Mouse (Mus musculus) midbrain, embryonic 10.5 days (tissue): ENCODE measurements around the gene Nr2c2ap. TPM values are rescaled to one million over a fixed set of nuclear protein-coding genes. Genes with fewer than 3 reads are reported as not detected.
A peak's percentile ranks its signal among the peaks of the same experiment; 100 is the strongest.

Source experiments
- DNase-seq: peaks from one replicate; pipeline ENCODE4 v3.0.0-alpha.2; 2017; ENCODE audit warnings: low spot score
- H3K27ac ChIP-seq: fragments of 300-500 bp; sonication (generic); replicated peaks from 2 replicates; pipeline ENCODE4 v1.5.1; 2016; ENCODE audit warnings: mild to moderate bottlenecking
- H3K27me3 ChIP-seq: fragments of 300-500 bp; sonication (generic); 2 replicates; pipeline ENCODE4 v1.6.1; 2016; ENCODE audit warnings: low read depth, mild to moderate bottlenecking; ENCODE audit not compliant: poor library complexity, severe bottlenecking
- H3K36me3 ChIP-seq: fragments of 300-500 bp; sonication (generic); 2 replicates; pipeline ENCODE4 v1.6.1; 2016; ENCODE audit warnings: mild to moderate bottlenecking, moderate library complexity
- H3K4me1 ChIP-seq: fragments of 300-500 bp; sonication (generic); 2 replicates; pipeline ENCODE4 v1.6.1; 2016
- H3K4me3 ChIP-seq: fragments of 300-500 bp; sonication (generic); 2 replicates; pipeline ENCODE4 v1.5.1; 2016; ENCODE audit warnings: mild to moderate bottlenecking, moderate library complexity
- H3K9me3 ChIP-seq: fragments of 300-500 bp; sonication (generic); replicated peaks from 2 replicates; pipeline ENCODE4 v1.6.1; 2016; ENCODE audit warnings: mild to moderate bottlenecking
- WGBS: fragments of 180-500 bp; shearing (Covaris S2); methylation state at CpG from one replicate; pipeline ENCODE4 v1.1.7; 2016; 5-methylcytosine and 5-hydroxymethylcytosine counted together
- polyA plus RNA-seq: library from polyadenylated mRNA; unstranded; fragments of >200 nt; fragmentation: Nextera tagmentation; extraction: Ambion mirVana; gene quantifications from 2 replicates; pipeline ENCODE4 v1.2.1, GENCODE M21; 2016

Gene Nr2c2ap
- polyA plus RNA-seq, 1 experiment from 2014 or later, result 30.7 TPM

DNA sequence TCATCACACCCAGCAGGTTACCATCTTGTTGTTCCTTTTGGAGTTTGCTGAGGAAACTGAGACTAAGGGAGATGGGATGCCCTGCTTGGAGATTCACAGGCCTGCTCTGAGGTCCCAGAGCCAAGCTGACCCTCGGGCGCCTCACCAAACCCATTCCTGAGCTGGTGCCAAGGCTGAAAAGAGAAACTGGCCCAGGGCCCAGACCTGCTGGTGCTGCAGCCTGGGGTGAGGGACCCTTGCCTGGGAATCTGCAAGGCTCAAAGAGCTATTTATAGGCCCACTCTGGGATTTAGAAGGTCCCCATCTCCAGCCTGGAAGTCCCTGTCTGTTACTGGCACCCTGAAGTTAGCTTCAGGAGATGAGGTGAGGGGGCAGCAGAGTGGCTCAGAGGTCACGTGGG lies 2.7 kb upstream of the Nr2c2ap start:
- peaks cover 17% of the 10 kb centered on the region for H3K4me1 ChIP-seq
- no peak overlapping the region for H3K27ac ChIP-seq
- peaks cover 13% of the 10 kb centered on the region for H3K36me3 ChIP-seq
- H3K27me3 ChIP-seq, result 0 out of 2 replicates have a peak, but pooled peaks cover 7% of the 10 kb centered on the region
- no peaks in the 10 kb centered on the region for H3K9me3 ChIP-seq
- DNase-seq, result no peak
- 86% methylated on average over 3 of the region's 3 CpGs for WGBS
- no peak overlapping the region for H3K4me3 ChIP-seq

DNA sequence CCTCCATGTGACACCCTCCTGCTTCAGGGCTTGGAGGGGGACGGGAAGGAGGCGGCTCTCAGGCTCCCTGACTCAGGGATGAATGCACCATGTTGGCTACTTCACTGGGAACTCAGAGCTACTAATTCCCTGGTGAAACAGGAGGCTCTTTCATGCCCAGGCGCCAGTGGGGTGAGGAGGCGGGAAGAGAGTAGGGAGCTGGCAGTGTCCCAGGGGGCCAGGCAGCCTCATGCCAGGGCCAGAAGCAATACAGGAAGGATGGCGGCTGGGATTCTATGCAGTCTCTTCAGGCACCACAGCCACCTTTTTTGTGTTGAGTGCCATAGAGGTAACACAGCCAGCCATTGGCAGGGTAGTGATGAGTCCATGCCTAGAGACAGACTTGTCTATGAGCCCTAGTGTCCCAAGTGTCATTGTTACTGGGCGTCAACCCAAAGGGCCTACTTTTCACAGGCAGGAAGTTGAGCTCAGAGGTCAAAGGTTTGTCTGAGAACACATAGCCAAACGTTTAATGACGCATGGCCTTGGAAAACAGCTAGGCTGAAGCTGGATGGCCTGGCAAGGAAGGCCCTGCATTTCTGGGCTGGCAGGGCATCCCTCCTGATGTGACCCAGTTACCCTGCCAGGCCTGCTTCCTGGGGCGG lies 1.7 kb upstream of the Nr2c2ap start:
- 77% methylated on average over 9 of the region's 9 CpGs for WGBS
- no peak for DNase-seq
- no peak overlapping the region for H3K27ac ChIP-seq

DNA sequence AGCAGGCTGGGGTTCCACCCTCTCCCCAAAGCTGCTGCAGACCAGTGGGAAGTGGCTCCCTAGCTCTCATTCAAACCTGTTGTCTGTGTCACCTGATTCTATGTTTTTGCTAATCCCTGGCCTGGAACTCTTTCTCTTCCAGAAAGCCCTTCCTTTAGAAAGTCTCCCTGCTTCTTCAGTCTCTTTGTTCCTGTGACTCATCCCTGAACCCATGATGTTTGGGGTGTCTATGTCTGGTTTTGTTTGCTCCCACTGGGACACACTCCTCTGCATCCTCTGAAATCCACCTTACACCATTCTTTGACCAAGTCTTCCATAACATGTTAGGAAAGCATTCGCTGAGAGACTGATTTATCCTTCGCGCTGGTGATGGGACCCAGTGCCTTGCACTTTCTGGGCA lies 1.1 kb upstream of the Nr2c2ap start:
- H3K27ac ChIP-seq, result no peak overlapping the region
- 81% methylated on average over 3 of the region's 3 CpGs for WGBS
- H3K27me3 ChIP-seq, result no peaks in the 10 kb centered on the region
- no peaks in the 10 kb centered on the region for H3K9me3 ChIP-seq
- peaks cover 17% of the 10 kb centered on the region for H3K4me1 ChIP-seq
- no peak overlapping the region for H3K4me3 ChIP-seq
- DNase-seq, result no peak
- H3K36me3 ChIP-seq, result peaks cover 29% of the 10 kb centered on the region

More for the DNA sequence above, 1.7 kb upstream of the Nr2c2ap start:
- Histone ChIP-seq H3K9me3 (no peaks in the 10 kb centered on the region), H3K4me3 (no peak overlapping the region), H3K36me3 (peaks cover 23% of the 10 kb centered on the region), H3K4me1 (peaks cover 17% of the 10 kb centered on the region), H3K27me3 (no peaks in the 10 kb centered on the region)

- Histone ChIP-seq H3K9me3 (no peaks in the 10 kb centered on the region), H3K4me1 (peaks cover 29% of the 10 kb centered on the region), H3K4me3 (no peak overlapping the region), H3K27me3 (no peaks in the 10 kb centered on the region), H3K36me3 (peaks cover 50% of the 10 kb centered on the region), H3K27ac (no peak overlapping the region)
- 90% methylated on average over 5 of the region's 5 CpGs for WGBS
- DNase-seq, result no peak
Observed at GRCm38 (mm10) chr8:70134086-70134485, 3.0 kb downstream of the Nr2c2ap start.

DNA sequence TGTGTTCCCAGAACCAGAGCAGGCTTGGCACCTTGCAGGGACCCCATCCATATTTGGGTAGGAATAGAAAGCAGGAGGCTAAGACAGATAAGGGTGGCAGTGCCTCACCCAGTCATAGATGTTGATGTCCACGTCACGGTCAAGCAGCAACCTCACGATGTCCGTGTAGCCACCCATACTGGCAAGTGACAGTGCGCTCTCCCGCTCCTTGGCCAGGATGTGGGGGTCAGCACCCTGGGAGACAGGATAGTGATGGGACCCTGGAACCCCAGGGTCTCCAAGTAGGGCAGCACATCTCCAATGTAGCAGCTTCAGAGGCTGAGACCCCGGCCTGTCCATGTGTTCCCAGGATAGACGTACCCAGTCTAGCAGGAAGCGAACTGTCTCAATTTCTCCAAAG lies 3.8 kb downstream of the Nr2c2ap start:
- WGBS, result 94% methylated on average over 9 of the region's 9 CpGs
- no peak overlapping the region for H3K27ac ChIP-seq

DNA sequence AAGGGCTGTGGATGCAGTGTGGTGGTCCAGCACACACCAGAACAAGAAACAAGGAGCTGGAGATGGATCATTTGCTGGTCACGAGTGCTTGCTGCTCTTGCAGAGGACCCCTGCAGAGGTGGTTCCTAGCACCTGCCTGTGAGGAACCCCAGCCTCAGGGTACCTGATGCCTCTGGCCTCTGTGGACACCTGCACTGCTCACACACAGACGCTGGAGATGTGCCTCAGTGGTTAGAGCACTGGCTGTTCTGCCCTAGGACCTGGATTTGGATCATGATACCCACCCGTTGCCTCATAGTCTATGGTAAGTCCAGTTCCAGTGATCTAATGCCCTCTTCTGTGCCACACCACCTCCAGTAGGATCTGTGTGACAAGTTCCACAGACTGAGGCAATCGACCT lies 5.5 kb downstream of the Nr2c2ap start:
- no peak for DNase-seq
- H3K27ac ChIP-seq, result no peak overlapping the region
- H3K9me3 ChIP-seq, result no peaks in the 10 kb centered on the region
- no peaks in the 10 kb centered on the region for H3K27me3 ChIP-seq
- 83% methylated on average over 4 of the region's 4 CpGs for WGBS
- no peak overlapping the region for H3K4me3 ChIP-seq
- H3K4me1 ChIP-seq, result peaks cover 33% of the 10 kb centered on the region
- peaks cover 50% of the 10 kb centered on the region for H3K36me3 ChIP-seq

More for the DNA sequence above, 3.8 kb downstream of the Nr2c2ap start:
- DNase-seq, result no peak
- peaks cover 50% of the 10 kb centered on the region for H3K36me3 ChIP-seq
- H3K4me3 ChIP-seq, result no peak overlapping the region
- peaks cover 31% of the 10 kb centered on the region for H3K4me1 ChIP-seq
- no peaks in the 10 kb centered on the region for H3K9me3 ChIP-seq
- H3K27me3 ChIP-seq, result no peaks in the 10 kb centered on the region

GRCm38 (mm10) chr8:70137890-70138289 lies 6.8 kb downstream of the Nr2c2ap start:
- Histone ChIP-seq H3K36me3 (peaks cover 54% of the 10 kb centered on the region), H3K27me3 (no peaks in the 10 kb centered on the region)

GRCm38 (mm10) chr8:70139026-70139857 lies 8.1 kb downstream of the Nr2c2ap start, which contains the start of the genes Rfxank, Borcs8 and Mef2b:
Gene Rfxank, minus strand, starts transcription at chr8:70139154.
Gene Borcs8, plus strand, starts transcription at chr8:70139499.
Gene Mef2b, plus strand, starts transcription at chr8:70139711.
- peak within 1 kb of the TSS; percentile 62 for H3K4me3 ChIP-seq
- H3K27ac ChIP-seq, result peak within 1 kb of the TSS; percentile 80
- peaks cover 25% of the 10 kb centered on the region for H3K4me1 ChIP-seq
- H3K9me3 ChIP-seq, result no peaks in the 10 kb centered on the region
- DNase-seq, result peak; percentile 99
- H3K27me3 ChIP-seq, result no peaks in the 10 kb centered on the region
- H3K36me3 ChIP-seq, result peaks cover 54% of the 10 kb centered on the region
- WGBS, result under 1% methylated on average over 46 of the region's 46 CpGs

More at GRCm38 (mm10) chr8:70137890-70138289, 6.8 kb downstream of the Nr2c2ap start:
- Histone ChIP-seq H3K27ac (no peak overlapping the region), H3K4me3 (peak overlapping the region; percentile 62), H3K4me1 (peaks cover 25% of the 10 kb centered on the region), H3K9me3 (no peaks in the 10 kb centered on the region)
- no peak for DNase-seq
- WGBS, result 85% methylated on average over 4 of the region's 4 CpGs

- H3K4me1 ChIP-seq, result peaks cover 25% of the 10 kb centered on the region
- 15% methylated on average over 9 of the region's 9 CpGs for WGBS
- H3K9me3 ChIP-seq, result no peaks in the 10 kb centered on the region
- H3K36me3 ChIP-seq, result peaks cover 54% of the 10 kb centered on the region
- peak overlapping the region; percentile 80 for H3K27ac ChIP-seq
- no peaks in the 10 kb centered on the region for H3K27me3 ChIP-seq
- peak overlapping the region; percentile 62 for H3K4me3 ChIP-seq
- no peak for DNase-seq
Observed at GRCm38 (mm10) chr8:70139981-70140380, 8.8 kb downstream of the Nr2c2ap start.

GRCm38 (mm10) chr8:70147678-70148607 lies 16.8 kb downstream of the Nr2c2ap start:
- Histone ChIP-seq H3K9me3 (no peaks in the 10 kb centered on the region), H3K27ac (no peak overlapping the region), H3K27me3 (peaks cover 23% of the 10 kb centered on the region), H3K4me1 (peaks cover 11% of the 10 kb centered on the region), H3K4me3 (no peak overlapping the region), H3K36me3 (peaks cover 45% of the 10 kb centered on the region)
- WGBS, result 87% methylated on average over 7 of the region's 7 CpGs
- no peak for DNase-seq

DNA sequence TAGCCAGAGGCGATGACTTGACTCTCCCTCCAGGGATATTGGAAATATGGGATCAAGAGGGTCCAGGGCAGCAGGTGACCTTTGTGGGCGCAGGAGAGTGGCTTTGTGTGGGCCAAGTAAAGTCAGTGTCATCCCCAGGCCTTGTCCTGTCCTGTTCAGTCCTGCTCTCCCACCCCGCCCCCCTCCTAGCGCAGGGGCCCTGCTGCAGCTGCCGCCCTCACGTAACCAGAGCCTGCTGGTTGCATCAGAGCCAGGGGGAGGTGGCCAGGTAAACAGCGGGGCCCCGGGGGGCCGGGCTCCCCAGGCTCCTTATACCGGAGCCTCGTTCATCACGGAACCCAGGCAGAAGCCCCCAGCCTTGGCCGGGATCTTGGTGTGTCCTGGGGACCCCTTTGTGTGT lies 19.0 kb downstream of the Nr2c2ap start:
- 18% methylated on average over 13 of the region's 13 CpGs for WGBS
- no peaks in the 10 kb centered on the region for H3K9me3 ChIP-seq
- no peak overlapping the region for H3K4me3 ChIP-seq
- peaks cover 32% of the 10 kb centered on the region for H3K27me3 ChIP-seq
- no peak overlapping the region for H3K27ac ChIP-seq
- DNase-seq, result no peak
- peaks cover 23% of the 10 kb centered on the region for H3K36me3 ChIP-seq
- H3K4me1 ChIP-seq, result peaks cover 12% of the 10 kb centered on the region

DNA sequence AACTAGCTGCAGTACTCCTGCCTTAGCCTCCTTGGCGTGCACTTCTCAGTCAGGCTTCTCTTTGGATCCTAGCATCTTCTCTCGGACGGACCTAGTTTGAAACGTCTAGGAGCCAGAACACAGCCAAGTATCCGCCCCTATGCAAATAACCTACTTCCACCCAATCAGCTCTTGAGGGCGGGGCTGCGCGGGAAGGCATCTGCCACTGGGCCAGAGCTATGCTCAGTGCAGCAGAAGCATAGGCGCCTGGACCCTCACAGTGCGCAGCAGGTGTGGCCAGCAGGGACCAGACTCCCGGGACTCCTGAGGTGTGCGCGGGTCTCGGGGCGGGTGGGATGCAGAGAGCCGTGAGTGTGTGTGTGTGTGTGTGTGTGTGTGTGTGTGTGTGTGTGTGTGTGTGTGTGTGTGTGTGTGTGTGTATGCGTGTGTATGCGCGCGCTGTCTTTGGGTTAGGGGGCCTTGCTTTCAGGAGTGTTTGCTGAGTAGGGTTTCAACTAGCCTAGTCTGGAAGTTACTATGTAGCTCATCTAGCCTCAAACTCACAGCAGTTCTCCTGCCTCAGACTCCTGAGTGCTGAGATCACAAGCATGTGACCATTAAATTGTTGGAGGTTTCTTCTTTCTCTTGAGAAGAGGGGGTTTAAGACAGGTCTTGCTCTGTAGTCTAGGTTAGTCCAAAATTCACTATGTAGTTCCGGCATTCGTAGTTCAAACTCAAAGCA lies 21.6 kb downstream of the Nr2c2ap start:
- Histone ChIP-seq H3K27me3 (peaks cover 46% of the 10 kb centered on the region), H3K9me3 (no peaks in the 10 kb centered on the region), H3K4me3 (peak overlapping the region; percentile 43), H3K27ac (no peak overlapping the region), H3K4me1 (peaks cover 12% of the 10 kb centered on the region), H3K36me3 (no peaks in the 10 kb centered on the region)
- DNase-seq, result peak; percentile 80
- 14% methylated on average over 22 of the region's 22 CpGs for WGBS
